Mouse (Mus musculus): ENCODE data around the gene Fam189a2. TPM values are rescaled to one million over a fixed set of nuclear protein-coding genes. Genes with fewer than 3 reads are reported as not detected.

Fam189a2 gene
- total RNA-seq, 1 experiment from 2014 or later, result 0.50 TPM

DNA sequence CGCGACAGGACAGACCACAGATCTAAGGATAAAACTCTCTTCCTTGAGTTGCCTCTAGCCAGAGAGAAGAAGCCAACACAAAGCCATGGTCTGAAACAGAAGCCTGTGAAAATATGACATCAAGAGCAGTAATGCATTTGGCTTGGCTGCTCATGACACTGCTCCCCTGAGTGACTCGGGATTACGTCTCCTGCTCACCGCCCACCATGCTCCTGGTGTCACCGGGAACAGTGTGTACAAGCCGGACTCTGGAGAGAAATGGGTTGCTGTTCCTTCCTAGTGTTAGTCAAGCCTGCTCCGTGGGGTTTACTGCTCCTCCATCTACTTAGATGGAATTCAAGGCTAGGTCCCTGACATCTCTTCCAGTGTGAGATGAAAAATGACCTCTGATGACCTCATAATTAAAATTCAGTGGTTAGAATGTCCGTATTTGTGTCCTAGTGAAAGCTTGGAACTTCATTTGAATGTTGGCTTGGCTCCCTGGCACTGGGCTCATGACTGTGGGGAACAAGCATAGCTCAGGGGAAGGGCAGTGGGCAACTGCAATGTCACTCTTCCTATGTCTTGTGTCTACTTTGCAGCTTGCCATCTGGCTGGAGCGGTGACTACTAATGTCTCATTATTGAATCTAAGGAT lies 23.7 kb downstream of the Fam189a2 start:
- no peak for ATAC-seq (replicated peaks in 1 of 2; ENCODE audit: insufficient read depth in 1 of 2, low FRiP score in 2 of 2, low TSS enrichment in 1 of 2, low read depth in 1 of 2, poor library complexity in 2 of 2, severe bottlenecking in 2 of 2)

DNA sequence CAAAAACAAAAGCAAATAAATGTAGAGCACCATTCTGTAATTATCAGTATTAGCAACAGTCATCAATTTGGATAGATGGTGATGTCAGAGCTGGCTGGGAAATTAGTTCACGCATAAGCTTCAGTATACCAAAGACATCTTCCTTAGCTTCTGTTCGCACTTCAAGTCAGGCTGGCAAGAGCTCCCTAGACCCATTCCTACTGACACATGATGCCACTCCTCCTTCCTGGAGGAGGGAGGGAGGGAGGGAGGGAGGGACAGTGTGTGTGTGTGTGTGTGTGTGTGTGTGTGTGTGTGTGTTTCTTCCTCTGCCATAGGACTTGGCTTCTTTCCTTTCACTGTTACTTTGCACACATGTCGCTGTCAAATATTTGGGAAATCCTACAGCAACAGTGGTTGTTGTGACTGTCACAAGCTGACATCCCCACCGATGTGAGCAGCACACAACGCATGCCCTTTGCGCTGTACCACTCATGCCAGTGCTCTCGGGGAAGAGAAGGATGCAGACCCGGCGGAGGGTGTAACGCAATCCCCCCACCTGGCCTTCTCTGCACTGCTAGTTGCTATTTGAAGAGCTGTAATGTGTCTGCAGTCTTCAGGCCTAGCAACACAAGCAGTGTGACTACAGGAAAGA lies 34.9 kb downstream of the Fam189a2 start:
- ATAC-seq (replicated peaks in 1 of 2; ENCODE audit: insufficient read depth in 1 of 2, low FRiP score in 2 of 2, low TSS enrichment in 1 of 2, low read depth in 1 of 2, poor library complexity in 2 of 2, severe bottlenecking in 2 of 2), result no peak

DNA sequence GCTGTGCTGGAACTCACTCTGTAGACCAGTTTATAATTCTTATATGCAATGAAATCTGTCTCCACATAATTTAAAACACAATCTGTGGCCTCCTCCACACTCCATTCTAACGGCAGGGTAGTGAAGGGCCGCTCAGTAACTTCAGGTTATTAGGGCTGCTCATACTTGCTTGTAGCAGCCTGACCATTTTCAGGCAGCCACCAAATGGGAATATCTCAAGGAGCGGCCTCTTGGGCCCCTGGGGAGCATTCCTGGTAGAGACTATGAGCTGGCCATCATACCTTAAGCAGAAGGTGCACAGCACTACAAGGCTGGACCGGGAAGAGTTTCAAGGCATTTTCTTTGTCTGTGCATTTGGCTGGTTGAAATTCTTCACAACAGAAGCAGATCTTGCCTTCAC lies 42.7 kb downstream of the Fam189a2 start:
- ATAC-seq (replicated peaks in 1 of 2; ENCODE audit: insufficient read depth in 1 of 2, low FRiP score in 2 of 2, low TSS enrichment in 1 of 2, low read depth in 1 of 2, poor library complexity in 2 of 2, severe bottlenecking in 2 of 2), result no peak

DNA sequence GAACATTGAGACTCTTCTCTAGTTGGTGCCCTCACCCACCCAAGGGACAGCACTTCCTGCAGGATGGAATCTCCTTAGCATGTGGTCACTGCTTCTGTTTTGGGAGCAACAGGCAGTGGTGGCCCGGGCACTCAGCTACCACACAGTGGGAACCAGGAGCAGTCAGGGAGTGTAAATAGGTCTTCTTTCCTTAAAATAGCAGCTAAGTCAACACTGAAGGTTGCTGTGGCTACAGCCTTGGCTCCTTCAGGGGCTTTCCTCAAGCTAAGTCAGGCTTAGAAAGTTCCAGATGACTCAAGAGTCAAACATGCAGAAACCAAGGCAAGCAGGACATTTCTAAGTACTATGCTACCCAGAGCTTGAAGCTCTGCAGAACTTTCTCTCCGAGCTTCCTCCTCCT lies 43.5 kb downstream of the Fam189a2 start:
- ATAC-seq (replicated peaks in 1 of 2; ENCODE audit: insufficient read depth in 1 of 2, low FRiP score in 2 of 2, low TSS enrichment in 1 of 2, low read depth in 1 of 2, poor library complexity in 2 of 2, severe bottlenecking in 2 of 2), result no peak

DNA sequence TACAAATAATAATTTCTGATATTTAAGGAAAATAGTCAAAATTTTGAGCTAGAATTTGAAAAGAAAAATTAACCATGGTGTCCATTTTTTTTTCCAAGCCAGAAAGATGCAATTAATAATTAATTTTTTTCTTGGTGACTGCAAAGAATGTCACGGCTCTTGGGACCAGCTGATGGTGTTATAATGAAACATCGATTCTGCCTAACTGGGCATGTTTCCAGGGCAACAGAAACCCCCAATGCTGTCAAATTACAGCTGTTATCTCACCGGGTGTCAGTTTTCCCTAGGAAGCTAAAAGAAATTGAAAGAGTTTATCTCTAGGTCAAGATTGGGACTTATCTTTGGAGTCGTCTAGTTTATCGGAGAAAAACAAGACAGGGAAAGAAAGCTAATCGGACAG lies 46.6 kb downstream of the Fam189a2 start:
- ATAC-seq (replicated peaks in 1 of 2; ENCODE audit: insufficient read depth in 1 of 2, low FRiP score in 2 of 2, low TSS enrichment in 1 of 2, low read depth in 1 of 2, poor library complexity in 2 of 2, severe bottlenecking in 2 of 2), result no peak

DNA sequence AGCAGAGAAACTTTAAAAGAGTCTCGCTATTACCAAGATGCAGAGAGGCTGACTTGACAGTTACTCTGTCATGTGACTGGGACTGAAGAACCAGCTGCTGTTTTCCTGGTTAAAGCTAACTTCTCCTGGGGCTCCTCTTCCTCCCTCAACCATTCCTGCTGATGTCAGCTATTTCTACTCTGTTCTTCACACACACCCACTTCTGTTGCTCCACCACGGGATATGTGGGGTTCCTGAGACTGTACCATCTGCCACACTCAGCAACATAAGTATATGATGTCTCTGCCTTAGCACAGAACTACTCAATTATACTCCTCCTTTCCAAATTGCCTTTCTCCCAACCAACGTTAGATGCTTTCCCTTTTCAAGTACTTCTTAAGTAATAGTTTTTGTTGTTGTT lies 50.2 kb downstream of the Fam189a2 start:
- ATAC-seq (replicated peaks in 1 of 2; ENCODE audit: insufficient read depth in 1 of 2, low FRiP score in 2 of 2, low TSS enrichment in 1 of 2, low read depth in 1 of 2, poor library complexity in 2 of 2, severe bottlenecking in 2 of 2), result no peak

DNA sequence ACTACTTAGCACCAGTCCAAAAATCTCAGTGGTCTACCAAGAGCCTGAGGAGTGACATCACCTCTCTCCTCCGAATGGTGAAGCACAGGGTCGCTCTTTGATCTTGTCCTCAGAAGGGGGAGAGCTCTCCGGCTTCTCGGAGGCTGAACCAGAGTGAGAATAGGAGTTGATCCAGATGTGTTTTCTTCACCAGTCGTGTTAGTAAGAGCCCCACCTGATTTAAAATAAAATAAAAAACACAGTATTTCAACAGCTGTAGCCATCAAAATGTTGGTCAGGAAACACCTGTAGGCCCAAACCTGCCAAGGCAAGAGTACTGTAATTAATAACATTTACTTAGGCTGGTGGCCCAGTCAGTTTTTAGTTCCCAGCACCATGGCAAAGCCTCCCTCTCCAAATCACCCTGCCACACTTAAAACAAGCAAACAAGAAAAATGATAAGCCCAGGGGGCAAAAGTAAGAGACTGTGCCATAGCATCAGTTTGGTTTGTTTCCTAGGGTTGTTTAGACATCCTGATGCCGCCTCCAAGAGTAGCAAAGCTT lies 52.8 kb downstream of the Fam189a2 start:
- no peak for ATAC-seq (replicated peaks in 1 of 2; ENCODE audit: insufficient read depth in 1 of 2, low FRiP score in 2 of 2, low TSS enrichment in 1 of 2, low read depth in 1 of 2, poor library complexity in 2 of 2, severe bottlenecking in 2 of 2)

DNA sequence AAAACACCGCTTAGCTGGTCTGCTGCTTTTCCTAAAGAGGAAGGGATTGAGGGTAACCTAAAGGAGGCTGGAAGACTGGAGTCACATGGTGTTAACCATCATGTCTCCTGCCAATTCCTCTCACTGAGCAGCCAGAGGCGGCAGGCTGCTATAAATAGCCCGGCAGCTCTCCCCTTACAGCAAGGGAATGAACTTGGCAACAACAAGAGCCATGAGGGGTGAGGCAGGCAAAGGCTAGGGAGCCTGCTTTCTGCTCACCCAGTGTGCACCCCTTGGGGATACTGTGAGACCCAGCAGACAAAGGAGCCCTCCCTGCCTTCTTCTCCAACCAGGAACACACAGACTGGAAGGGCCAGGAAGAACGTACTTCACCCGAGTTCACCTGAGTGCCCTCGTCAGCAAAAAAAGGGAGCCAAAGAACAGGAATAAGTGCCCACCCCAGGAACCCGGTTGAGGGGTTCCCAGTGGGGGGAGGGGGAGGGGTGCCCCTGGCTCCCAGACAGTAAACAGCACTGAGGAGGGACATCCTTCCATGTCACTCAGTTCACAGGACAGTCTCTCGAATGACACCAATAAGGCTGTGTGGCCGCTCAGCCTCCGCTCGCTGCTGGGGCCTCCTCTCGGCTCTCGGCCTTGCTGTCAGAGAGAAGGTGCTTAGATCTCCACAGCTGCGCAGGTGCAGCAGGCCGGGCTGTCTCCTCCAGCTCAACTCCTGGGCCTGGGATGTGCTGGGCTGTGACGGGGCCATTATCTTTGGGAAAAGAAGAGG lies 57.8 kb downstream of the Fam189a2 start:
- ATAC-seq (replicated peaks in 1 of 2; ENCODE audit: insufficient read depth in 1 of 2, low FRiP score in 2 of 2, low TSS enrichment in 1 of 2, low read depth in 1 of 2, poor library complexity in 2 of 2, severe bottlenecking in 2 of 2), result no peak

DNA sequence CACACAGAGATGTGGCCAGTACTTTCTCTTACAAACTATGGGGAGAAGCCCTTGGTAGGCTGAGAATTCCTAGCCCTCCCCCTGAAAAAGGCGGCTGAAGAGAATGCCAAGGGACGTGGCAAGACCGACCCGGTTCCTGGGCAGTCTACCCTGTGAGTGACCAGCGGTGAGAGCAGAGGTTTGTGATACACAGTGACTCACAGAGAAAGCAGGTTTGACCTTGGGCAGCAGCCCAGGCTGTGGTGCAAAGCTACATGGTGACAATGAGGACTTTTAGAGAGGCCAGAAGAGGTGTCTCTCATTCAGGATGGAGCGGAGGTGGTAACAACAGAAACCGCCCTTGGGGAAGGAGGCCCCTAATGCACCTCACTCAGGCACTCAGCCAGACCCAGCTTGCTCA lies 59.4 kb downstream of the Fam189a2 start:
- no peak for ATAC-seq (replicated peaks in 1 of 2; ENCODE audit: insufficient read depth in 1 of 2, low FRiP score in 2 of 2, low TSS enrichment in 1 of 2, low read depth in 1 of 2, poor library complexity in 2 of 2, severe bottlenecking in 2 of 2)

DNA sequence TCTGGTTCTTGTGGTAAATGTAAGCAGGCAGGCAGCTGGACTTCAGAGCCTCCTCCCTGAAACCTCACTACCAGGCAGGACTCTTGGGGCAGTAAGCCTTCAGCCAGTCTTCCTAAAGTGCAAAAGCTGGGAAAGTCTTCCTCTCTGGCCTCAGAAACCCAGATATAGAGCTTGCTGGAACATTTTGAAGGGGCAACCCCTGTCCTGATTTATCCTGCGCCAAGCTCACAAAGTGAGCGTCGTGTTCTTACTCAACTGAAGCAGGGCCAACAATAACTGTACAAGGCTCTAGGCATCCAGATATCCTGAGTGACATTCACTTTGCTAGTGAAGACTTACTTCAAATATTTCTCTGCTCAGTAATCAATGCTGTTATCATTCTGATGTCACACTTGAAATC lies 60.4 kb downstream of the Fam189a2 start:
- ATAC-seq (replicated peaks in 1 of 2; ENCODE audit: insufficient read depth in 1 of 2, low FRiP score in 2 of 2, low TSS enrichment in 1 of 2, low read depth in 1 of 2, poor library complexity in 2 of 2, severe bottlenecking in 2 of 2), result no peak

DNA sequence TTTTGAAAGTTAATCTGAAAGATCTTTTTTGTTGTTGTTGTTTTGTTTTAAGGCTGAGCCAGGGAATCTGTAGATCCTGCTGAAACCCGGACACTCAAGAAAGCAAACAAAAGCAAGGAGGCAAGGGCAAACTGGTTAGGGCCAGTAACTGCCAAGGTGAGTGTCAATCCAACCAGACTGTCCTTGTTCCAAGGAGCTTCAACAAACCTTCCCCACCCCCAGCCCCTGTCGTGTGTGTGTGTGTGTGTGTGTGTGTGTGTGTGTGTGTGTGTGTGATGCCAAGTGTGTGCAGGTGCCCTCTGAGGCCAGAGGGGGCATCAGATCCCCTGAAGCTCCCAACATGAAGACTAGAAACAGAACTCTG lies 62.0 kb downstream of the Fam189a2 start:
- ATAC-seq (replicated peaks in 1 of 2; ENCODE audit: insufficient read depth in 1 of 2, low FRiP score in 2 of 2, low TSS enrichment in 1 of 2, low read depth in 1 of 2, poor library complexity in 2 of 2, severe bottlenecking in 2 of 2), result no peak

DNA sequence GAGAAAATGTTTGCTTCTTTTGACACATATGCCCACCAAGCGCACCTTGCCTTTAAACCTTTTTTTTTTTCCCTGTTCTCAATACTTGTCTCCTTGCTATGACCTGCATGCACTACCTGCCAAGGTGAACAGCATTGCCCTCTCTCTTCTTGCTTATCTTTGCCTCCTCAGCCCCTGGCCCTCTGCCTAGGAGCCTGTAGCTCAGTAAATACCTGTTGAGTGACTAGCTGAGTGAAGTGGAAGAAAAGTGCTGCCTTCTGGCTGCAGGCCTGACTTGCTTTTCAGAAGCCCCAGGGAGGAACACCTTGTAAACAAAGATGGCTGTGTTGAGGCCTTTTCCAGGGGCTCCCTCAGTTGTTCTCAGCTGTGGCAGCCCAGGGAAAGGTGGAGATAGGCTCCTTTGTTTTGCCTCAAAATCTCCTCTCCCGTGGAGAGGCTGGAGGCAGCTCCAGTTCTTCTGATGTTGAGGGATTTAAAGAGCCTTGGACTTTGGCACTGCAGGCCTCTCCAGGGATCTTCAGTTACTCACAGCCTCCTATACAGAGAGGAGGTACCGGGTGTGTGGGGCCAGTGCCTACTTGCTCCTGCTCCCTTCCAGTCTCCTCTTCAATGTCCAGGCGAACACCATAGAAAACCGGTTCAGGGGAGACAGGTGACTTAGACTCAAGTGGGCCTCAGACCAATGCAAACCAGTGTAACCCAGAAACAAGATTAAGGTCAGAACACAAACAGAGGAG lies 62.5 kb downstream of the Fam189a2 start:
- no peak for ATAC-seq (replicated peaks in 1 of 2; ENCODE audit: insufficient read depth in 1 of 2, low FRiP score in 2 of 2, low TSS enrichment in 1 of 2, low read depth in 1 of 2, poor library complexity in 2 of 2, severe bottlenecking in 2 of 2)

DNA sequence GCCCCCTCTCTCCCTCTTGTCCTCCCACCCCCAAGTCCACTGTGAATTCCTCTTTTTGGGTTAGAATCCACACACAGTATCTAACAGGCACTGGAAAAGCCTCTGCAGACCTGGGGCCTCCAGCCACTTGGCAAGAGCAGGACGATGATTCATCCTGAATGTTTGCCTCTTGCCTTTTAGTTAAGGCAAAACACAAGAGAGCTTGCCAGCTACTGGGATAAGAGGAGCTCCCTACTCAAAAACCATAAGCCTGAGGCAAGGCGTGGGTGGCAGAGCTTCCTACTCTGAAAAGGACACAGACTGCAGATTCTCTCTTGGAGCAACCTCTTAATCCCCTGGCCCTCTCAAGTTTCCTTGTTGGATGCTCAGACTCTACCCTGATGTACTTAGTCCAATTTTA lies 63.7 kb downstream of the Fam189a2 start:
- no peak for ATAC-seq (replicated peaks in 1 of 2; ENCODE audit: insufficient read depth in 1 of 2, low FRiP score in 2 of 2, low TSS enrichment in 1 of 2, low read depth in 1 of 2, poor library complexity in 2 of 2, severe bottlenecking in 2 of 2)

DNA sequence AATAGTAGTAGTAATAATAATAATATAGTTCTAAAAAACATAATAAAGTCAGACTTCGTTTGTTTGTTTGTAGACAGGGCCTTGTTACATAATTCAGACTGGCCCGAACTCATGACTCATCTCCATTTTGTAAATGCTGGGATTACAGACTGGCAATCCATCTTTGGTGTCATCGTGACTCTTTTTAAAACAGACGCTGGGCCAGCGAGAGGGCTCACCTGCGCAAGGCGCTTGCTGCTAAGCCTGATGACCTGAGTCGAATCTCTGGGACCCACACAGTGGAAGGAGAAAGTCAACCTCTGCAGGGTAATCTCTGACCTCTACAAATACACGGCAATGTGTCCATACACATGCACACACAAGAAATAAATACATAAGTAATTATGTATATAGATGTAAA lies 64.4 kb downstream of the Fam189a2 start:
- no peak for ATAC-seq (replicated peaks in 1 of 2; ENCODE audit: insufficient read depth in 1 of 2, low FRiP score in 2 of 2, low TSS enrichment in 1 of 2, low read depth in 1 of 2, poor library complexity in 2 of 2, severe bottlenecking in 2 of 2)

DNA sequence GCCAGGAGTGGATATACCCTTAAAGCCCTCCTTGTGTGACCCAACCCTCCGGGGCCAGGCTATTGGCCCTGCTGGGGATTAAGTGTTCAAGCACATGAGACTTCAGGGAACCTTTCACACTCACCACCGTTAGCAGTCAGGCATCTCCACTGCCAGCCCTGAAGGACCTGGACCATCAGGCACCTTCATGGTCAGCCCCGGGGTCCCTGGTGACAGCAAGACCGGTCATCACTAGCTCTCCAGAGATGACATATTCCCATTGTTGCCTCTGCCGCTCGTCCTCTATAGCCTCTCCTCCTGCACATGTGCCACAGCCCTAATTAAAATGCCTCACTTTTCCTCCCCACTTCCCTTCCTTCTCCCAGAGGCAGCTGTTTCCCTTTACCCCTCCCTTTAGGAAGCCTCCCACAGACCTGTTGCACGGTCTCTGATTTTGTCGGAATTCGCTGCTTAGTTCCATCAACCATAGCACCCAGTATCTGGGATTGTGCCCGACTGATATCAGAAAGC lies 66.4 kb downstream of the Fam189a2 start:
- ATAC-seq (replicated peaks in 1 of 2; ENCODE audit: insufficient read depth in 1 of 2, low FRiP score in 2 of 2, low TSS enrichment in 1 of 2, low read depth in 1 of 2, poor library complexity in 2 of 2, severe bottlenecking in 2 of 2), result no peak

DNA sequence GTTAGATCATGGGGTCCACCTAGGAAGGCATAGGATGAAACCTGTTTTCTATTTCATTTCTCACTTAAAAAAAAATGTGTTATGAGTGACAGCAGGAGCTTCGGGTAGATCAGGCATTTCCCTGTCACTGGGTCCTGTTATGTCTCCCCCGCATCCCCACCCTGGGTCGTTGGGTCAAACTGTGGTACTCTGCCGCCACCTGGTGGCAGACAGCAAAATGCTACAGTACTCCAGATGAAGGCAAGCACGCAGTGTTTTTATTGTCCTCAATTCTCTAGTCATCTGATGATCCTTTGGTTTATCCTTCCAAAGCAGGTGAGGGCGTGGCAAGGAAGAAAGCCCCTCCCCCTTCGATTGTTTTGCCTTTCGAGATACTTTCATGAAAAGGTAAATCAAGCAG lies 69.3 kb downstream of the Fam189a2 start:
- peak; percentile 53 to 77; a peak in 3 of 4 replicates for ATAC-seq (replicated peaks in 1 of 2; ENCODE audit: insufficient read depth in 1 of 2, low FRiP score in 2 of 2, low TSS enrichment in 1 of 2, low read depth in 1 of 2, poor library complexity in 2 of 2, severe bottlenecking in 2 of 2)

DNA sequence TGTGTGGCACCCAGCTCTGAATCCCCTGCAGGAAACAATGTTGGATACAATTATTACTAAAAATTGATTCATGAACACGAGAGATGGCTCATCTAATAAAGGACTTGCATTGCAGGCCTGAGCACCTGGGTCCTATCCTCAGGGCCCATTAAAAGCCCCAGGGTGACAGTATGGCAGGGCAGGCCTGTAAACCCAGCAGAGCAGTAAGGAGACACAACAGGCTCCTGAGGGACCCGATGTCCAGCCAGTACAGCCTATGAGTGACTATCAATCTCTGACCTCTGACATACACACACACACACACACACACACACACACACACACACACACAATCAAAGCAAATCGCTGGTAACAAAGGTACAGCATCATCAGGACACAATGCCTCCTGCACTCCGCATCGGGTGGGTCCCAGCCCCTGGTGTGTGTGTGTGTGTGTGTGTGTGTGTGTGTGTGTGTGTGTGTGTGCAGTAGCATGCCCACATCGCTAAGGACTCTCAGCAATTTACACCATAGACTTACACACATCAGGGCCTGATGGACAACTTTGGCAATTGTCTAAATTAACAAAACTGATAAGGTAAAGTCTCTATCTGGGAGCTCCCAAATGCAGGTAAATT lies 69.9 kb downstream of the Fam189a2 start:
- no peak for ATAC-seq (replicated peaks in 1 of 2; ENCODE audit: insufficient read depth in 1 of 2, low FRiP score in 2 of 2, low TSS enrichment in 1 of 2, low read depth in 1 of 2, poor library complexity in 2 of 2, severe bottlenecking in 2 of 2)

Data from hematopoietic stem cell, adult 5-6 weeks (primary cell).